Mouse (Mus musculus) MEL (cell line): ENCODE results near the gene Fancf. TPM values are rescaled to one million over a fixed set of nuclear protein-coding genes. Genes with fewer than 3 reads are reported as not detected.

Experiments
- DNase-seq: peaks from one replicate; pipeline ENCODE4 v3.0.0; 2011; ENCODE audit warnings: low read depth, low spot score
- H3K27ac ChIP-seq: 2 replicates; pipeline ENCODE4 v1.5.1; 2012; ENCODE audit warnings: low read depth, mild to moderate bottlenecking, control low read depth, low read length, moderate library complexity; ENCODE audit not compliant: control insufficient read depth
- H3K27me3 ChIP-seq, 2 experiments: fragments of 150-350 bp in 1 of 2; sonication (generic) in 1 of 2; 2 replicates each; pipeline ENCODE4 v1.6.1; 2012; ENCODE audit warnings: low read length in 2 of 2, mild to moderate bottlenecking in 2 of 2, improper control_type of control experiment in 1 of 2, moderate library complexity in 1 of 2; ENCODE audit not compliant: insufficient read depth in 2 of 2, control insufficient read depth in 1 of 2
- H3K36me3 ChIP-seq, 2 experiments: 2 replicates each; pipeline ENCODE4 v1.6.1; 2012 to 2014; ENCODE audit warnings: low read length in 2 of 2, improper control_type of control experiment in 1 of 2, inconsistent platforms in 1 of 2, mild to moderate bottlenecking in 1 of 2; ENCODE audit not compliant: insufficient read depth in 2 of 2, control insufficient read depth in 1 of 2
- H3K4me1 ChIP-seq, 2 experiments: fragments of 150-350 bp in 1 of 2; sonication (generic) in 1 of 2; 2 replicates each; pipeline ENCODE4 v1.6.1; 2012; ENCODE audit warnings: low read length in 2 of 2, improper control_type of control experiment in 1 of 2, mild to moderate bottlenecking in 1 of 2; ENCODE audit not compliant: insufficient read depth in 2 of 2, control insufficient read depth in 1 of 2
- H3K4me3 ChIP-seq, 2 experiments: fragments of 150-350 bp in 1 of 2; sonication (generic) in 1 of 2; 2 replicates each; pipeline ENCODE4 v1.5.1; 2012; ENCODE audit warnings: low read depth in 2 of 2, low read length in 2 of 2, mild to moderate bottlenecking in 2 of 2, moderate library complexity in 2 of 2, control low read depth in 1 of 2, improper control_type of control experiment in 1 of 2; ENCODE audit not compliant: control insufficient read depth in 1 of 2, insufficient read depth in 1 of 2
- H3K79me2 ChIP-seq: 2 replicates; pipeline ENCODE4 v1.6.1; 2012; ENCODE audit warnings: mild to moderate bottlenecking, low read length, moderate library complexity; ENCODE audit not compliant: control insufficient read depth, poor library complexity, insufficient read depth
- H3K9ac ChIP-seq: 2 replicates; pipeline ENCODE4 v1.6.1; 2012; ENCODE audit warnings: low read depth, mild to moderate bottlenecking, control low read depth, low read length, moderate library complexity; ENCODE audit not compliant: control insufficient read depth, poor library complexity, severe bottlenecking
- H3K9me3 ChIP-seq: fragments of 150-350 bp; sonication (generic); replicated peaks from 2 replicates; pipeline ENCODE4 v1.6.1; 2012; ENCODE audit warnings: mild to moderate bottlenecking, low read length, improper control_type of control experiment, moderate library complexity; ENCODE audit not compliant: insufficient read depth
- BHLHE40 ChIP-seq: IDR thresholded peaks from 2 replicates; pipeline ENCODE4 v1.6.1; 2012; ENCODE audit warnings: low read depth, mild to moderate bottlenecking, inconsistent platforms, low read length, improper control_type of control experiment, borderline replicate concordance
- CHD2 ChIP-seq: IDR thresholded peaks from 2 replicates; pipeline ENCODE4 v1.6.1; 2011; ENCODE audit warnings: low read length, improper control_type of control experiment
- CTCF ChIP-seq, 3 experiments: IDR thresholded peaks in 2 of 3; conservative IDR thresholded peaks in 1 of 3; 2 replicates each; pipeline ENCODE4 v1.5.1; 2011 to 2012; ENCODE audit warnings: low read length in 3 of 3, low read depth in 2 of 3, mild to moderate bottlenecking in 2 of 3, improper control_type of control experiment in 1 of 3, inconsistent platforms in 1 of 3, mixed read lengths in 1 of 3, moderate library complexity in 1 of 3; ENCODE audit not compliant: control insufficient read depth in 1 of 3, insufficient read depth in 1 of 3, poor library complexity in 1 of 3, severe bottlenecking in 1 of 3
- ELF1 ChIP-seq: IDR thresholded peaks from 2 replicates; pipeline ENCODE4 v1.6.1; 2014; ENCODE audit warnings: low read depth, mild to moderate bottlenecking, inconsistent platforms, low read length, improper control_type of control experiment, moderate library complexity
- EP300 ChIP-seq, 2 experiments: IDR thresholded peaks; 2 replicates each; pipeline ENCODE4 v1.6.1; 2011; ENCODE audit warnings: improper control_type of control experiment in 2 of 2, low read length in 2 of 2, low read depth in 1 of 2, mild to moderate bottlenecking in 1 of 2
- HCFC1 ChIP-seq: IDR thresholded peaks from 2 replicates; pipeline ENCODE4 v1.6.1; 2012; ENCODE audit warnings: low read depth, mild to moderate bottlenecking, inconsistent platforms, low read length, improper control_type of control experiment, moderate library complexity
- KAT2A ChIP-seq: conservative IDR thresholded peaks from 2 replicates; pipeline ENCODE4 v1.6.1; 2012; ENCODE audit warnings: low read depth, low read length, improper control_type of control experiment, inconsistent platforms
- MAX ChIP-seq: IDR thresholded peaks from 2 replicates; pipeline ENCODE4 v1.6.1; 2011; ENCODE audit warnings: low read length, improper control_type of control experiment
- MAZ ChIP-seq: IDR thresholded peaks from 2 replicates; pipeline ENCODE4 v1.6.1; 2012; ENCODE audit warnings: low read depth, mild to moderate bottlenecking, inconsistent platforms, low read length, improper control_type of control experiment
- MYC ChIP-seq: IDR thresholded peaks from 2 replicates; pipeline ENCODE4 v1.6.1; 2011; ENCODE audit warnings: low read depth, mild to moderate bottlenecking, low read length, improper control_type of control experiment, moderate library complexity
- NELFE ChIP-seq: IDR thresholded peaks from 2 replicates; pipeline ENCODE4 v1.6.1; 2011; ENCODE audit warnings: low read depth, low read length, improper control_type of control experiment
- POLR2A ChIP-seq, 2 experiments: IDR thresholded peaks; 2 replicates each; pipeline ENCODE4 v1.6.1; 2011 to 2012; ENCODE audit warnings: low read length in 2 of 2, mild to moderate bottlenecking in 2 of 2, control low read depth in 1 of 2, improper control_type of control experiment in 1 of 2, low read depth in 1 of 2, moderate library complexity in 1 of 2; ENCODE audit not compliant: control insufficient read depth in 1 of 2, insufficient read depth in 1 of 2, poor library complexity in 1 of 2
- POLR2AphosphoS2 ChIP-seq: IDR thresholded peaks from 2 replicates; pipeline ENCODE4 v1.6.1; 2011; ENCODE audit warnings: low read length, improper control_type of control experiment
- SIN3A ChIP-seq: IDR thresholded peaks from 2 replicates; pipeline ENCODE4 v1.6.1; 2012; ENCODE audit warnings: low read length, improper control_type of control experiment, inconsistent platforms
- TBP ChIP-seq: IDR thresholded peaks from 2 replicates; pipeline ENCODE4 v1.8.0; 2011; ENCODE audit warnings: low read depth, low read length, improper control_type of control experiment
- TCF12 ChIP-seq: IDR thresholded peaks from 2 replicates; pipeline ENCODE4 v1.6.1; 2014; ENCODE audit warnings: low read depth, mild to moderate bottlenecking, inconsistent platforms, low read length, improper control_type of control experiment, moderate library complexity
- USF1 ChIP-seq: IDR thresholded peaks from 2 replicates; pipeline ENCODE4 v1.6.1; 2014; ENCODE audit warnings: low read depth, mild to moderate bottlenecking, inconsistent platforms, low read length, improper control_type of control experiment, moderate library complexity
- USF2 ChIP-seq, 2 experiments: IDR thresholded peaks; 2 replicates each; pipeline ENCODE4 v1.6.1; 2011 to 2012; ENCODE audit warnings: improper control_type of control experiment in 2 of 2, low read length in 2 of 2, borderline replicate concordance in 1 of 2, inconsistent platforms in 1 of 2, low read depth in 1 of 2, mild to moderate bottlenecking in 1 of 2; ENCODE audit not compliant: insufficient read depth in 1 of 2
- ZC3H11A ChIP-seq: IDR thresholded peaks from 2 replicates; pipeline ENCODE4 v1.6.1; 2012; ENCODE audit warnings: low read depth, mild to moderate bottlenecking, inconsistent platforms, low read length, improper control_type of control experiment
- ZMIZ1 ChIP-seq: IDR thresholded peaks from 2 replicates; pipeline ENCODE4 v1.6.1; 2012; ENCODE audit warnings: low read depth, mild to moderate bottlenecking, inconsistent platforms, low read length, improper control_type of control experiment, moderate library complexity
- polyA plus RNA-seq, 2 experiments: library from polyadenylated mRNA; stranded (reverse) in 1 of 2; unstranded in 1 of 2; fragments of >175 nt in 1 of 2; fragments of >200 nt in 1 of 2; gene quantifications; 2 replicates each; pipeline versions ENCODE4 v1.2.1 to v1.2.4; 2012; ENCODE audit warnings: low replicate concordance in 2 of 2, low read depth in 1 of 2; ENCODE audit not compliant: insufficient read length in 2 of 2, insufficient read depth in 1 of 2, missing spikeins in 1 of 2
- total RNA-seq: library from RNA; depleted of rRNA; stranded (reverse); fragments of 300-350 nt; gene quantifications from 2 replicates; pipeline ENCODE4 v1.2.3, GENCODE M21; 2012; rRNA removed

The Fancf gene
- total RNA-seq (11.0 and 12.0 TPM in 2 replicates), polyA plus RNA-seq (10 to 100 TPM in 1 of 2 experiments, not detected in 1; 12.9 TPM)

DNA sequence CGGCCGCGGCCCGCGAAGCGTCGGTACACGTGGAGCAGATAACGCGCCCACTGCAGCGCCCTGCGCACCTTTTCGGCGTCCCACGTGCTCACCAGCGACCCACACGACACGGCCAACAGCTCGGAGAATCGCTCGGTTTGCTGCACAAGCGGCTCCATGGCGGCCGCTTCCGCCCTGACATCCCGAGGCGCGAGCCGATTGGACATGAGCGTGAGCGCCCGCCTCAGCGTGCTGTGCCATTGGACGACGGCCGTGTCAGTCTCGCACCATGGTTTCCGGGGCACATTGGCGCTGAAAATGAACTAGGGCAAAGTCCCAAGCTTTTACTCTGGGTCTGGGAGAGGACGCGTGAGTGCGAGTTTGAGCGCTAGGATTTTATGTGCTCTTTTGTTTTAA lies at the start of gene Fancf:
Gene Fancf (minus strand): TSS at position 171 of the 396 bp plus-strand sequence.
- TF ChIP-seq MAX = 0 out of 2 replicates have a peak, but pooled peaks have one; percentile 68
- no peak for TF ChIP-seq BHLHE40
- TF ChIP-seq EP300 (IDR thresholded peaks at IDR 0.05; ENCODE audit: low read depth in 1 of 2, low read length in 2 of 2) = no peak
- no peak for TF ChIP-seq MAZ
- no peak; the same call in 1 of the 2 replicates for TF ChIP-seq KAT2A
- TF ChIP-seq ZMIZ1 = peak; percentile 45
- TF ChIP-seq POLR2A (IDR thresholded peaks at IDR 0.05; ENCODE audit: control insufficient read depth in 1 of 2, insufficient read depth in 1 of 2, low read depth in 1 of 2, low read length in 2 of 2, poor library complexity in 1 of 2) = peak; percentile 66 to 84; a peak in 3 of 4 replicates
- TF ChIP-seq TCF12 = 0 out of 2 replicates have a peak, but pooled peaks have one; percentile 26
- TF ChIP-seq CHD2 = 0 out of 2 replicates have a peak, but pooled peaks have one; percentile 52
- TF ChIP-seq TBP = peak; percentile 81
- peak; percentile 58 for TF ChIP-seq SIN3A
- no peak for TF ChIP-seq USF2 (IDR thresholded peaks at IDR 0.05; ENCODE audit: borderline replicate concordance in 1 of 2, insufficient read depth in 1 of 2, low read depth in 1 of 2, low read length in 2 of 2)
- TF ChIP-seq USF1 = peak; percentile 32; the same call in 1 of the 2 replicates
- TF ChIP-seq HCFC1 = peak; percentile 86
- TF ChIP-seq NELFE = peak; percentile 75
- peak; percentile 38; the same call in 1 of the 2 replicates for TF ChIP-seq MYC
- TF ChIP-seq ELF1 = peak; percentile 86
- TF ChIP-seq POLR2AphosphoS2 = peak; percentile 69
- TF ChIP-seq, all 39 proteins: peak for 13
- H3K4me1 ChIP-seq = peaks cover 5 to 18% of the 10 kb centered on the region in 2 experiments; a peak in 3 of 4 replicates
- peak within 1 kb of the TSS; percentile 83 to 94 for H3K4me3 ChIP-seq

DNA sequence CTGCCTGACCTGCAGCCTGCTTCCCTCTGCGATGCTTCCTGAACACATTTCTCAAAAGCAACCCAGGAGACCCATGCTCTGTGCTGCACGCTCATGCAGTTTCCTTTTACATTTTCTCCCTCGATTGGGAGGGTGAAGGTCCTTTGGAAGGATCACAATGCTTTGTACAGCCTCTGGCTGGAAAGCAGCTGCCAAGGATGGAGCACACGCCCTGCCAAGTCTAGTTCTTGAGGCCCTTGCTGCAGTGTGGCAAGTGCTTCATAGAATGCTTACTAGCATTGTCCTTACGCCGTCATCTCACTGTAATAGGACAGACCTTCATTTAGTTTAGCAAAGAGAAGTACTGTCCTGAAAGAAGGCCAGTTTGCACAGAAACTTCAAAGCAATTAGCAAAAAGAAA lies 37.0 kb upstream of the Fancf start:
- Histone ChIP-seq H3K9ac (no peak overlapping the region), H3K27me3 (no peaks in the 10 kb centered on the region), H3K4me1 (no peaks in the 10 kb centered on the region), H3K4me3 (no peak overlapping the region), H3K79me2 (no peaks in the 10 kb centered on the region), H3K9me3 (no peaks in the 10 kb centered on the region), H3K36me3 (no peaks in the 10 kb centered on the region; a peak in 1 of 4 replicates), H3K27ac (no peak overlapping the region)
- no peak for TF ChIP-seq ZC3H11A
- no peak for TF ChIP-seq CTCF (IDR thresholded peaks at IDR 0.05 in 2 of 3, conservative IDR thresholded peaks at IDR 0.05 in 1 of 3; ENCODE audit: control insufficient read depth in 1 of 3, insufficient read depth in 1 of 3, low read depth in 2 of 3, low read length in 3 of 3, poor library complexity in 1 of 3, severe bottlenecking in 1 of 3)
- DNase-seq = no peak

More for the DNA sequence above, at the start of gene Fancf:
- Histone ChIP-seq H3K9me3 (no peaks in the 10 kb centered on the region), H3K27ac (peak within 1 kb of the TSS; percentile 96), H3K79me2 (peaks cover 37% of the 10 kb centered on the region), H3K27me3 (no peaks in the 10 kb centered on the region), H3K9ac (peak within 1 kb of the TSS; percentile 98), H3K36me3 (peaks cover 6 to 37% of the 10 kb centered on the region in 2 experiments; a peak in 3 of 4 replicates)
- peak; percentile 96 for DNase-seq
